Mouse (Mus musculus) bone marrow, adult 2 months (tissue): ENCODE results near the gene Dnah5.

ENCODE experiments used
- CTCF ChIP-seq: fragments of 200-500 bp; IDR thresholded peaks from 2 replicates; pipeline ENCODE4 v1.5.1; 2011; ENCODE audit warnings: low read length, control low read depth; ENCODE audit not compliant: control insufficient read depth, insufficient read depth
- POLR2A ChIP-seq: fragments of 200-500 bp; IDR thresholded peaks from 2 replicates; pipeline ENCODE4 v1.6.1; 2011; ENCODE audit warnings: low read depth, mild to moderate bottlenecking, control low read depth, low read length, borderline replicate concordance; ENCODE audit not compliant: control insufficient read depth

GRCm38 (mm10) chr15:28198609-28199008, 4.9 kb upstream of the Dnah5 start:
- TF ChIP-seq CTCF: no peak
- no peak for TF ChIP-seq POLR2A
